Mouse (Mus musculus) left cerebral cortex, adult 11 months (tissue): ENCODE data around the gene Stx1a.

ENCODE experiments used
- DNase-seq: peaks from one replicate; pipeline ENCODE4 v3.0.0; 2022; ENCODE audit warnings: low spot score

Stx1a gene

GRCm38 (mm10) chr5:135023344-135024173, at the start of gene Stx1a:
TSS of gene Stx1a (plus strand) at chr5:135023482.
- DNase-seq, result peak; percentile 79

- no peak for DNase-seq
Observed at GRCm38 (mm10) chr5:134973526-134973925, 49.8 kb upstream of the Stx1a start.

DNA sequence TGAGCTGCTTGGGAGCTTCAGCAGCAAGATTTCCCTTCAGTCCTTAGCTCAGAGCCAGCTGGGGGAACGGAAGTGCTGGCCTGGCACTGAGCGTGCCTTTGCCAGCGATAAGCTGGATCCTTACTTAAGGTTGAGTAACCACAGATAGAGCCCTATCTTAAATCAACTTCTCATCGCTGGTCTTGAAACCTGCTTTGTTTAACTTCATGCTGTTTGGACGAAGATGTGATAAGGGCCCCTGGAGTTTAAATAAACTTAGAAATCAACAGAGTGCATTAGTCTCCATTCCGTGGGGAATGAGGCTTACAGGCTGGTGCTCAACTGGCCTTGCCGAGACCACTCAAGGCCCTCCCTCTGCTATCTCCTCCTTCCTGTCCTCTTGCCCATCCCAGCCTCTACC, 49.0 kb upstream of the Stx1a start:
- no peak for DNase-seq

- DNase-seq, result no peak
Observed at GRCm38 (mm10) chr5:134974921-134975320, 48.4 kb upstream of the Stx1a start.

DNA sequence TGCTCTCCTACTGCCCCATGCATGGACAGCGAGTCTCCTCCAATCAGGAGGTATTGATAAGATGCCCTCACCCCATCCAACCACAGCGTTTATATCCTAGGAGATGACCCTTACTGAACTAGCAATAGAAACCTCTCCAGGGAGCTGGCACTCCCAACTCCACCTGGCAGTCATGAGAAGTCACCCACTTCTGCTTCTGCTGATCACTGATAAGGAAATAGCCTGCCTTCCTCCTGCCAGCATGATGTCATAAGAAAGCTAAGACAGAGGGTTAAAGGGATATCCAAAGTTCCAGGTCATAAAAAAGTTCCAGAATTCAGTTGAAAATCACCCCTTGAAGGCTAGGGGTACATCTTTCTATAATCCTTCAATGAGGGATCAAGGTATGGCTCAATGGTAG, 47.1 kb upstream of the Stx1a start:
- no peak for DNase-seq

- no peak for DNase-seq
Observed at GRCm38 (mm10) chr5:134976577-134977250, 46.6 kb upstream of the Stx1a start.

DNA sequence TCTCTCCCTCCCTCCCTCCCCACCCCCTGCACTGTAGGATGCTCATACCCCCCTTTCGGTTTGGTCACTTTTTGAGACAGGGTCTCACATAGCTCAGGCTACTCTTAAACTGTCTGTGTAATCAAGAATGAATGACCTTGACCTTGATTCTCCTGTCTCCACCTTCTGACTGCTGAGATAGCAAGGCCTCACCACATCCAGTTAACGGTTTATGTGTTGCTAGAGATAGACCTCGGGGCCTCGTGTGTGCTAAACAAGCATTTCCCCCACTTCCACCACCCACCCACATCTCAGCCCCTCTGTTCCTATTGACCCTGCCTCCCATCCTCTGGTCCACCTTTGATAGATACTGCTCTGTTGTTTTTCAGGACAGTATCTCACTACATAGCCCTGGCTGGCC, 45.4 kb upstream of the Stx1a start:
- no peak for DNase-seq

GRCm38 (mm10) chr5:134981149-134981548, 42.1 kb upstream of the Stx1a start:
- no peak for DNase-seq

GRCm38 (mm10) chr5:134983111-134983510, 40.2 kb upstream of the Stx1a start:
- no peak for DNase-seq

GRCm38 (mm10) chr5:134983771-134984170, 39.5 kb upstream of the Stx1a start:
- DNase-seq, result no peak

DNA sequence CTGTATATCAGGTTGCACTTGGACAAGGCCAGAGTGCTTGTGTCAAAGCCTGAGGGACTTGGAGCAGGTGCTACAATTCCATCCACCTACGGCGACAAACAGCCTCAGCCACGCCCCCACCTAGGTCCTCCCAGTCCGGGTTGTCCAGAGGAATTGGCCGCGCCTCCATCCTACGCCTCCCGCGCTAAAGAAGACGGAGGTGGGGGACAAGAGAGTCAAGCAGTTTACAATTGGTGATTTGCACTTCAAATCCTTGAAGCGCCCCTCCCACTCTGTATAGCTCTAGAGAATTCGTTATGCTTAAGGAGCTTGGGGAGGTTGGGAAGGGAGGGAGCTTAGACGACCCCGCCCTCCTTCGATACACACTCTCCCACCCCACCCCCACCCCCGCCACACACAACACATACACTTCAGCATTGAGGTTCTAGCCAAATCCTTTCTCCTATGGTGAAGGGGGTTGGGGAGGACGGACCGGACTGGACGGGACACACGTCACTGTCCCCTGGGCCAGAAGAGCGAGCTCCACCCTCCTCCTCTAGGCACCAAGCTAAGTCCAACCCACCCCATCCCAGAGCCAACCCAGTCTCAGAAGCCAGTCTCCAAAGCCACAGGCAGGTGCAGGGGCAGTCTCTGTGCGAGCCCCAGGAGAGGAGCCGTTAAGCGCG, 37.5 kb upstream of the Stx1a start, which contains the start of gene Cldn3:
TSS of gene Cldn3 (plus strand) at position 582 of the 665 bp plus-strand sequence.
- DNase-seq, result no peak

DNA sequence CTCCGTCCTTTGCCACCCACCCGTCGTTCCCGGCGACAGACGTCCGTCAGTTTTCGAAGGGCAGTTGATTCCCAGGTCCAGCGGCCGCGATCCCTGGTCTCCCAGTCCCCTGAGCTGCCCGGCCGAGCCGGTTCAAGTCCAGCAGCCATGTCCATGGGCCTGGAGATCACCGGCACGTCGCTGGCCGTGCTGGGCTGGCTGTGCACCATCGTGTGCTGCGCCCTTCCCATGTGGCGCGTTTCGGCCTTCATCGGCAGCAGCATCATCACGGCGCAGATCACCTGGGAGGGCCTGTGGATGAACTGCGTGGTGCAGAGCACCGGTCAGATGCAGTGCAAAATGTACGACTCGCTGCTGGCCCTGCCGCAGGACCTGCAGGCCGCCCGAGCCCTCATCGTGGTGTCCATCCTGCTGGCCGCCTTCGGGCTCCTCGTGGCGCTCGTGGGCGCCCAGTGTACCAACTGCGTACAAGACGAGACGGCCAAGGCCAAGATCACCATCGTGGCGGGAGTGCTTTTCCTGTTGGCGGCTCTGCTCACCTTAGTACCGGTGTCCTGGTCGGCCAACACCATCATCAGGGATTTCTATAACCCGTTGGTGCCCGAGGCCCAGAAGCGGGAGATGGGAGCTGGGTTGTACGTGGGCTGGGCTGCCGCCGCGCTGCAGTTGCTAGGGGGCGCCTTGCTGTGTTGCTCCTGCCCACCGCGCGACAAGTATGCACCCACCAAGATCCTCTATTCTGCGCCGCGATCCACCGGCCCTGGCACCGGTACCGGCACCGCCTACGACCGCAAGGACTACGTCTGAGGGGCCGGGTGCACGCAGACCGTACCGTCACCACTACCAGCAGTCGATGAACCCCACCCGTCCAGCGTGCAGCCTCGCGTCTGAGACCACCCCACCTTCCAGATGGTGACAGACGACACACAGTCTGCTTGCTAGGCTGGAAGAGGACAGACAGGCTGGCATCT, 36.7 kb upstream of the Stx1a start:
- DNase-seq, result no peak

DNA sequence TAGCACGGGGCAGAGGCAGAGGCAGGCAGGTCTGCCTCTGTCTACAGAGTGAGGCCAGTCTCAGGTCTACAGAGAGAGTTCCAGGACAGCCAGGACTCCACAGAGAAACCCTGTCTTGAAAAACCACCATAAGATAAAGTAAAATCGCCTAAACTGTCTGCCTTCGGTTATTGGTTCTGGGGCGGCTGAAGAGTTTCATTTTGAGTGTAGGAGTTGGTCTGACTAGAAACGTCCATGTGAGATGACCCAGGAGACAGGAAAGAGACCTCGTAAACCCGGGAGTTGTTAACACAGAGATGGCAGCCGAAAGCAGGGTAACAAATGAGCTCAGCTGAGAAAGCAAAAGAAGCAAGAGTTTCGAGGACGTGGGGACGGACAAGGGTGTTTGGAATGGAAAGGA, 34.1 kb upstream of the Stx1a start:
- DNase-seq, result no peak

- DNase-seq, result no peak
Observed at GRCm38 (mm10) chr5:134989741-134990140, 33.5 kb upstream of the Stx1a start.

GRCm38 (mm10) chr5:134992566-134992965, 30.7 kb upstream of the Stx1a start:
- no peak for DNase-seq

GRCm38 (mm10) chr5:134998359-134998758, 24.9 kb upstream of the Stx1a start:
- DNase-seq, result no peak

GRCm38 (mm10) chr5:134999797-135000196, 23.5 kb upstream of the Stx1a start:
- no peak for DNase-seq

DNA sequence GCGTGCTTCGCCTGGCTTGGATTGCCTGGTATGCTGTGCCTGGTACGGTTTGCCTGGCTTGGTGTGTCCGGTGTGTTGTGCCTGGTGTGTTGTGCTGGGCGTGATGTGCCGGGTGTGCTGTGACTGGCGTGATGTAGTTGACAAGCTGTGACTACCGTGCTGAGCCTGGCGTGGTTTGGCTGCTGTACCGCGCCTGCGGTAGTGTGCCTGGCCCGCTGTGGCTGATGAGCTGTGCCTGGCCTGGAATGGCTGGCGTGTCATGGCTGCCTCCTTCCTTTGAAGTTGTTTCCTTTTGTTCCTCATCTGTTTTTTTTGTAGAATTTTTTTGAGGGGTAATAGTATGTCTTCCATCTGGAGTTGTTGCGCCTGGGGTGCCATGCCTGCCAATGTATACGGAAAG, 22.5 kb upstream of the Stx1a start:
- no peak for DNase-seq

GRCm38 (mm10) chr5:135001309-135001708, 22.0 kb upstream of the Stx1a start:
- no peak for DNase-seq

DNA sequence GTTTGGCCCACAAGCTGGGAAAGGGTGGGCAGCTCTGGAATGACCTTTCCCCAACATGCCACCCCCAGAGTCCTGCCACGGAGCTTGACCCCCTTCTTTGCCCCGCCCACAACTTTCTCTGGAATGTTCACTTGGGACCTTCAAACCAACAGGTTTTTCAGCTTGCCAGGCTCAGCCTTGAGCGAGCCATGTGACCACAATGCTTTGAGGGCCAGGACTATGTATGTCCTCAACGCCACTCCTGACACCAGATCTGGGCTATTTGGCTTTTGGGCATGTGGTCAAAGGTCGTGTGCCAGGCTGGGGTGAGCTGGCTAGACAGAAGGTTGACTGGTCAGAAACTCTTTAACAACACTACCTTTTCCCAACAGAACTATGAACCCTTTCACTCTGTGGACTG, 21.1 kb upstream of the Stx1a start:
- no peak for DNase-seq

- DNase-seq, result no peak
Observed at GRCm38 (mm10) chr5:135007802-135008571, 15.3 kb upstream of the Stx1a start.
